Mouse (Mus musculus) limb, embryonic 15.5 days (tissue): ENCODE data around the gene Eef1a2. TPM values are rescaled to one million over a fixed set of nuclear protein-coding genes. Genes with fewer than 3 reads are reported as not detected.
A peak's percentile ranks its signal among the peaks of the same experiment; 100 is the strongest.

Experiments
- ATAC-seq: fragments of 200-750 bp; cut with Nextera tagmentation; 2 replicates; pipeline ENCODE4 v1.8.0; 2017; ENCODE audit warnings: low read depth, moderate TSS enrichment; ENCODE audit not compliant: insufficient number of reproducible peaks, low FRiP score, low TSS enrichment
- H3K27ac ChIP-seq: fragments of 300-500 bp; sonication (generic); 2 replicates; pipeline ENCODE4 v1.5.1; 2015; ENCODE audit warnings: moderate library complexity, mild to moderate bottlenecking, inconsistent platforms
- H3K27me3 ChIP-seq: fragments of 300-500 bp; sonication (generic); 2 replicates; pipeline ENCODE4 v1.6.1; 2015; ENCODE audit warnings: inconsistent platforms
- H3K36me3 ChIP-seq: fragments of 300-500 bp; sonication (generic); 2 replicates; pipeline ENCODE4 v1.6.1; 2015; ENCODE audit warnings: inconsistent platforms
- H3K4me1 ChIP-seq: fragments of 300-500 bp; sonication (generic); 2 replicates; pipeline ENCODE4 v1.6.1; 2015; ENCODE audit warnings: inconsistent platforms
- H3K4me2 ChIP-seq: fragments of 300-500 bp; sonication (generic); 2 replicates; pipeline ENCODE4 v1.6.1; 2015; ENCODE audit warnings: mild to moderate bottlenecking, inconsistent platforms
- H3K4me3 ChIP-seq: fragments of 300-500 bp; sonication (generic); 2 replicates; pipeline ENCODE4 v1.5.1; 2015; ENCODE audit warnings: mild to moderate bottlenecking, inconsistent platforms
- H3K9ac ChIP-seq: fragments of 300-500 bp; sonication (generic); 2 replicates; pipeline ENCODE4 v1.6.1; 2015; ENCODE audit warnings: inconsistent platforms
- H3K9me3 ChIP-seq: fragments of 300-500 bp; sonication (generic); 2 replicates; pipeline ENCODE4 v1.6.1; 2016; ENCODE audit warnings: inconsistent platforms
- WGBS: fragments of 180-500 bp; shearing (Covaris S2); methylation state at CpG from one replicate; pipeline ENCODE4 v1.1.7; 2015; 5-methylcytosine and 5-hydroxymethylcytosine counted together
- polyA plus RNA-seq: library from polyadenylated mRNA; unstranded; fragments of >200 nt; fragmentation: Nextera tagmentation; extraction: Ambion mirVana; gene quantifications from 2 replicates; pipeline ENCODE4 v1.2.1, GENCODE M21; 2015

Gene Eef1a2
- polyA plus RNA-seq, 1 experiment from 2014 or later, result not detected

GRCm38 (mm10) chr2:181143509-181144276 is 13.1 kb downstream of the Eef1a2 start:
- H3K36me3 ChIP-seq, result no peaks in the 10 kb centered on the region
- H3K27me3 ChIP-seq, result peaks cover 40% of the 10 kb centered on the region
- no peaks in the 10 kb centered on the region for H3K9me3 ChIP-seq
- no peak overlapping the region for H3K9ac ChIP-seq
- no peak for ATAC-seq
- H3K4me3 ChIP-seq, result no peak overlapping the region
- H3K4me1 ChIP-seq, result peaks cover 13% of the 10 kb centered on the region
- WGBS, result 72% methylated on average over 2 of the region's 2 CpGs
- H3K4me2 ChIP-seq, result no peak overlapping the region
- no peak overlapping the region for H3K27ac ChIP-seq

GRCm38 (mm10) chr2:181142703-181143135 is 14.1 kb downstream of the Eef1a2 start:
- 64% methylated on average over 8 of the region's 8 CpGs for WGBS
- no peaks in the 10 kb centered on the region for H3K36me3 ChIP-seq
- peaks cover 5% of the 10 kb centered on the region for H3K4me1 ChIP-seq

DNA sequence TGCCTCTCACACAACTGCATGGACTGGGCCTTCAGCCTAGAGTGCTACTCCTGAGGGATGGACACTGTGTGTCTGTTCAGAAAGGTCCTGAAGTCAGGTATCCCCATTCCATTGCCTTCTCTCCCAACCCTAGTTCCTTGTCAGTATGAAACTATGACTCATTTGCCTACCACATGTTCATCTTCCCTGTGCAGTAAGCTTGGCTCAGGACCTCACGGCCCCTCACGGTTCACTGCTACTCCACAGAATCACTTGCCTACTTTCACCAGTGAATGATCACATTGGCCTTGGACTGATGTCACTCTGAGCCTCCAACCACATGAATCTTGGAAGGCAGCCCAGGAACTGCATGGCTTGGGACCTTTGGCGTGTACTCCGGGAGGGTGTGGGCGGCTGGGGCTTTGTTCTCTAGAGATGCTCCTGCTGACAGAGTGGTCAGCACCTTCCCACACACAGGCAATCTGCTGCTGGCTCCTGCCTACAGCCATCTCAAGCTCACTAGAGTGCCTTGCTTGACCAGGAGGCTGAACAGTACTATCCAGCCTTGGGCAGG is 17.1 kb downstream of the Eef1a2 start:
- no peak overlapping the region for H3K4me3 ChIP-seq
- no peaks in the 10 kb centered on the region for H3K9me3 ChIP-seq
- no peak overlapping the region for H3K27ac ChIP-seq
- no peak for ATAC-seq
- no peak overlapping the region for H3K4me2 ChIP-seq
- peaks cover 6% of the 10 kb centered on the region for H3K4me1 ChIP-seq
- H3K9ac ChIP-seq, result no peak overlapping the region
- H3K36me3 ChIP-seq, result no peaks in the 10 kb centered on the region
- 86% methylated on average over 5 of the region's 5 CpGs for WGBS
- H3K27me3 ChIP-seq, result peaks cover 40% of the 10 kb centered on the region

More at GRCm38 (mm10) chr2:181142703-181143135, 14.1 kb downstream of the Eef1a2 start:
- Histone ChIP-seq H3K4me3 (no peak overlapping the region), H3K27ac (no peak overlapping the region), H3K9ac (no peak overlapping the region), H3K4me2 (no peak overlapping the region), H3K9me3 (no peaks in the 10 kb centered on the region), H3K27me3 (peaks cover 38% of the 10 kb centered on the region)
- no peak for ATAC-seq

- ATAC-seq, result no peak
These were observed 19.9 kb downstream of the Eef1a2 start for GRCm38 (mm10) chr2:181136934-181137333.

GRCm38 (mm10) chr2:181135446-181135818 is 21.4 kb downstream of the Eef1a2 start:
- H3K27me3 ChIP-seq, result peaks cover 70% of the 10 kb centered on the region

More at GRCm38 (mm10) chr2:181136934-181137333, 19.9 kb downstream of the Eef1a2 start:
- Histone ChIP-seq H3K27ac (no peak overlapping the region), H3K4me2 (no peak overlapping the region), H3K4me3 (no peak overlapping the region), H3K4me1 (peaks cover 12% of the 10 kb centered on the region), H3K9ac (no peak overlapping the region), H3K36me3 (no peaks in the 10 kb centered on the region), H3K9me3 (no peaks in the 10 kb centered on the region), H3K27me3 (peaks cover 64% of the 10 kb centered on the region)
- WGBS, result 0% methylated on average over 6 of the region's 6 CpGs

DNA sequence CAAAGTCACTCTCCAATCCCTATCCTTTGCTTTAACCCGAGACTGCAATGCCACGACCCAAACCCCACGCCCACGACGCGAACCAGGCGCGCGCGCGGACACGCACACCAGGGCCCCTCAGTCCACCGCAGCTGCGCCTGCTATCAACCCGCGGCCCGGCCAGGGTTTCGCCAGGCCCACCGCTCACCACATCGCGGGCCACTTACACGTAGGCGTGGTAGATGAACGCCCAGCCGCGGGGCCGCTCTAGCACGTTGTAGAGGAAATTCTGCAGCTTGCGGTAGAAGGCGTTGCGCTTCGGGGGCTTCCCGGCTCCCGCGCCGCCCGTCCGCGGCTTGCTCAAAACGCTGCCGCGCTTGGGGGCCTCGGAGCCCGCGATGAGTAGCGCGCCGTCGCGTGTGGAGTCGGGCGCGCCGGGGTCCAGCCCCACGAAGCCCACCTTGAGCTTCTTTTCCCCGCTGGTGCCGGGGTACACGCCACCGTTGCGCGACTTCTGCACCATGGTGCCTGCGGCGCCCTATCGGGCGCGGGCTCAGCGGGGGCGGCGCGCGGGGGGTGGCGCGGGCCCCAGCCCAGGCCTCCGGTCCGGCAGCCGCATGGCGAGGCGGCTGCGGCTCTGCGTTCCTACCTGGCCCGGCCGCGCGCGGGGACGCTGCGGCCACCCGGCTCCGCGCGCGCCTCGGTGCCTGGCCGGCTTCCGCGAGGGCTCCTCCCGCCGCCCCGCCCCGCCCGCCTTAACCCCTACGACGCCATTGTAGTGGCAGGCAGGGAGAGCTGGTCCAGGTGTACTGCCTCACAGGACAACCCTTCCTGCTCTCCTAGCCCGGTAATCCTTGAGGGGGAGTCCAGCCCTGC is 22.0 kb downstream of the Eef1a2 start, which contains the start of gene Kcnq2:
Gene Kcnq2, minus strand, starts transcription at position 710 of the 855 bp plus-strand sequence.
- no peak within 1 kb of the TSS for H3K9ac ChIP-seq
- H3K4me2 ChIP-seq, result peak within 1 kb of the TSS; percentile 76
- ATAC-seq, result no peak
- whole genome bisulfite sequencing, result under 1% methylated on average over 82 of the region's 104 CpGs
- no peaks in the 10 kb centered on the region for H3K9me3 ChIP-seq
- peak within 1 kb of the TSS; percentile 43 for H3K4me3 ChIP-seq
- peaks cover 12% of the 10 kb centered on the region for H3K4me1 ChIP-seq
- no peaks in the 10 kb centered on the region for H3K36me3 ChIP-seq
- H3K27me3 ChIP-seq, result peaks cover 70% of the 10 kb centered on the region
- no peak within 1 kb of the TSS for H3K27ac ChIP-seq

More at GRCm38 (mm10) chr2:181135446-181135818, 21.4 kb downstream of the Eef1a2 start:
- Histone ChIP-seq H3K4me1 (peaks cover 12% of the 10 kb centered on the region), H3K4me2 (peak overlapping the region; percentile 76), H3K9ac (no peak overlapping the region), H3K27ac (no peak overlapping the region), H3K9me3 (no peaks in the 10 kb centered on the region), H3K36me3 (no peaks in the 10 kb centered on the region), H3K4me3 (peak overlapping the region; percentile 43)
- no peak for ATAC-seq
- 9% methylated on average over 4 of the region's 4 CpGs for WGBS

GRCm38 (mm10) chr2:181133837-181134590 is 22.8 kb downstream of the Eef1a2 start:
- ATAC-seq, result no peak
- Histone ChIP-seq H3K27me3 (peaks cover 70% of the 10 kb centered on the region), H3K4me2 (peak overlapping the region; percentile 76), H3K9ac (no peak overlapping the region), H3K4me1 (peaks cover 12% of the 10 kb centered on the region), H3K27ac (no peak overlapping the region), H3K4me3 (peak overlapping the region; percentile 43), H3K36me3 (no peaks in the 10 kb centered on the region), H3K9me3 (no peaks in the 10 kb centered on the region)
- WGBS, result 9% methylated on average over 22 of the region's 22 CpGs

- Histone ChIP-seq H3K4me2 (no peak overlapping the region), H3K27me3 (peaks cover 43% of the 10 kb centered on the region), H3K36me3 (no peaks in the 10 kb centered on the region), H3K9me3 (no peaks in the 10 kb centered on the region), H3K4me1 (peaks cover 11% of the 10 kb centered on the region), H3K27ac (no peak overlapping the region), H3K9ac (no peak overlapping the region), H3K4me3 (no peak overlapping the region)
- WGBS, result 64% methylated on average over 4 of the region's 4 CpGs
- no peak for ATAC-seq
These were observed 26.6 kb downstream of the Eef1a2 start for GRCm38 (mm10) chr2:181130245-181130644.

- H3K9me3 ChIP-seq, result no peaks in the 10 kb centered on the region
- no peak for ATAC-seq
- no peaks in the 10 kb centered on the region for H3K36me3 ChIP-seq
- no peak overlapping the region for H3K4me2 ChIP-seq
- H3K9ac ChIP-seq, result no peak overlapping the region
- 79% methylated on average over 4 of the region's 4 CpGs for WGBS
- peaks cover 30% of the 10 kb centered on the region for H3K27me3 ChIP-seq
- H3K27ac ChIP-seq, result no peak overlapping the region
- no peaks in the 10 kb centered on the region for H3K4me1 ChIP-seq
- no peak overlapping the region for H3K4me3 ChIP-seq
These were observed 27.9 kb downstream of the Eef1a2 start for GRCm38 (mm10) chr2:181128963-181129362.

- Histone ChIP-seq H3K4me2 (no peak overlapping the region), H3K27ac (no peak overlapping the region), H3K9me3 (no peaks in the 10 kb centered on the region), H3K4me1 (no peaks in the 10 kb centered on the region), H3K27me3 (peaks cover 19% of the 10 kb centered on the region), H3K9ac (no peak overlapping the region), H3K4me3 (no peak overlapping the region), H3K36me3 (no peaks in the 10 kb centered on the region)
- no peak for ATAC-seq
- 44% methylated on average over 3 of the region's 3 CpGs for WGBS
These were observed 29.0 kb downstream of the Eef1a2 start for GRCm38 (mm10) chr2:181127786-181128185.

GRCm38 (mm10) chr2:181125726-181126455 is 30.9 kb downstream of the Eef1a2 start:
- H3K27ac ChIP-seq, result no peak overlapping the region
- no peak overlapping the region for H3K4me3 ChIP-seq
- no peaks in the 10 kb centered on the region for H3K4me1 ChIP-seq
- H3K9me3 ChIP-seq, result no peaks in the 10 kb centered on the region
- H3K4me2 ChIP-seq, result no peak overlapping the region
- no peak overlapping the region for H3K9ac ChIP-seq
- 44% methylated on average over 7 of the region's 7 CpGs for WGBS
- ATAC-seq, result no peak
- H3K27me3 ChIP-seq, result peaks cover 4% of the 10 kb centered on the region; the same call in 1 of the 2 replicates
- H3K36me3 ChIP-seq, result no peaks in the 10 kb centered on the region
